Mouse (Mus musculus) lung, postnatal 14 days (tissue): Measurements from ENCODE around the gene Ehmt1.

ENCODE experiments used
- DNase-seq: peaks from one replicate; pipeline ENCODE4 v3.0.0; 2021

Ehmt1 gene

GRCm38 (mm10) chr2:24910481-24910880, 8.9 kb downstream of the Ehmt1 start:
- DNase-seq = no peak

- no peak for DNase-seq
Observed at GRCm38 (mm10) chr2:24905653-24906155, 13.7 kb downstream of the Ehmt1 start.

GRCm38 (mm10) chr2:24904823-24905652, 14.4 kb downstream of the Ehmt1 start:
- no peak for DNase-seq

- no peak for DNase-seq
Observed at GRCm38 (mm10) chr2:24902999-24903398, 16.4 kb downstream of the Ehmt1 start.

- DNase-seq = no peak
Observed at GRCm38 (mm10) chr2:24901055-24901454, 18.4 kb downstream of the Ehmt1 start.

GRCm38 (mm10) chr2:24899292-24899691, 20.1 kb downstream of the Ehmt1 start:
- no peak for DNase-seq

GRCm38 (mm10) chr2:24896761-24897160, 22.7 kb downstream of the Ehmt1 start:
- DNase-seq = no peak

- DNase-seq = no peak
Observed at GRCm38 (mm10) chr2:24894211-24894610, 25.2 kb downstream of the Ehmt1 start.

GRCm38 (mm10) chr2:24892318-24892717, 27.1 kb downstream of the Ehmt1 start:
- DNase-seq = no peak

GRCm38 (mm10) chr2:24890541-24891447, 28.6 kb downstream of the Ehmt1 start:
- DNase-seq = no peak

- peak; percentile 28 for DNase-seq
Observed at GRCm38 (mm10) chr2:24888895-24889294, 30.5 kb downstream of the Ehmt1 start.

GRCm38 (mm10) chr2:24880686-24881085, 38.7 kb downstream of the Ehmt1 start:
- no peak for DNase-seq

GRCm38 (mm10) chr2:24870952-24871351, 48.5 kb downstream of the Ehmt1 start:
- DNase-seq = no peak

- DNase-seq = peak; percentile 27
Observed at GRCm38 (mm10) chr2:24863010-24863409, 56.4 kb downstream of the Ehmt1 start.

- no peak for DNase-seq
Observed at GRCm38 (mm10) chr2:24852408-24852807, 67.0 kb downstream of the Ehmt1 start.

- no peak for DNase-seq
Observed at GRCm38 (mm10) chr2:24846557-24846956, 72.9 kb downstream of the Ehmt1 start.

GRCm38 (mm10) chr2:24845256-24845655, 74.2 kb downstream of the Ehmt1 start:
- DNase-seq = no peak

GRCm38 (mm10) chr2:24830614-24831013, 88.8 kb downstream of the Ehmt1 start:
- no peak for DNase-seq

- no peak for DNase-seq
Observed at GRCm38 (mm10) chr2:24809746-24810145, 109.7 kb downstream of the Ehmt1 start.

GRCm38 (mm10) chr2:24807691-24808090, 111.7 kb downstream of the Ehmt1 start:
- no peak for DNase-seq

- DNase-seq = no peak
Observed at GRCm38 (mm10) chr2:24807036-24807435, 112.4 kb downstream of the Ehmt1 start.

GRCm38 (mm10) chr2:24806143-24806542, 113.3 kb downstream of the Ehmt1 start:
- DNase-seq = no peak

GRCm38 (mm10) chr2:24805621-24806020, 113.8 kb downstream of the Ehmt1 start:
- DNase-seq = no peak
